Mouse (Mus musculus): Measurements from ENCODE around the gene Mpeg1. TPM values are rescaled to one million over a fixed set of nuclear protein-coding genes. Genes with fewer than 3 reads are reported as not detected.

Gene Mpeg1
- polyA plus RNA-seq, 1 experiment from 2014 or later, result 0.19 TPM

- DNase-seq (ENCODE audit: low read depth, low spot score) (no peak), ATAC-seq (no peak)
- POLR2A ChIA-PET, result no interaction called here
- in situ Hi-C loops (cut with MboI; ENCODE audit: low pct_unique_long_range_greater_than_20kb), result loop anchor here (5.0 kb wide), 3 partner anchors 78 to 382 kb away; no protein-coding TSS in a partner anchor
- CTCF ChIA-PET, result no interaction called here
- peaks cover 31% of the 10 kb centered on the region for H3K27me3 ChIP-seq
- TF ChIP-seq CTCF (IDR thresholded peaks at IDR 0.05), result no peak
These were observed 54.0 kb downstream of the Mpeg1 start for GRCm38 (mm10) chr19:12514621-12515020.

Other genes with a start within 250 kb of the Mpeg1 start
- gene Olfr1432, start 228.2 kb upstream of the Mpeg1 start, polyA plus RNA-seq (2021), result not detected
- gene Olfr262, start 219.1 kb upstream of the Mpeg1 start, polyA plus RNA-seq (2021), result not detected
- not detected for gene Olfr235, start 199.7 kb upstream of the Mpeg1 start, polyA plus RNA-seq (2021)
- gene Olfr1434, start 180.9 kb upstream of the Mpeg1 start, polyA plus RNA-seq (2021), result not detected
- not detected for gene Olfr1436, start 161.6 kb upstream of the Mpeg1 start, polyA plus RNA-seq (2021)
- not detected for gene Olfr1437, start 135.7 kb upstream of the Mpeg1 start, polyA plus RNA-seq (2021)
- not detected for gene Olfr1438-ps1, start 124.9 kb upstream of the Mpeg1 start, polyA plus RNA-seq (2021)
- not detected for gene Olfr1440, start 73.5 kb upstream of the Mpeg1 start, polyA plus RNA-seq (2021)
- not detected for gene Olfr1441, start 43.3 kb upstream of the Mpeg1 start, polyA plus RNA-seq (2021)
- not detected for gene Pfpl, start 32.9 kb upstream of the Mpeg1 start, polyA plus RNA-seq (2021)
- gene Dtx4, start 40.7 kb downstream of the Mpeg1 start, polyA plus RNA-seq (2021), result 36.4 TPM
- gene Fam111a, start 85.0 kb downstream of the Mpeg1 start, polyA plus RNA-seq (2021), result 0.01 TPM
- 0.04 TPM for gene Gm4952, start 139.2 kb downstream of the Mpeg1 start, polyA plus RNA-seq (2021)
- 0.64 TPM for gene Glyat, start 172.5 kb downstream of the Mpeg1 start, polyA plus RNA-seq (2021)
- gene Olfr1442, start 209.7 kb downstream of the Mpeg1 start, polyA plus RNA-seq (2021), result not detected
- not detected for gene Olfr1443, start 217.3 kb downstream of the Mpeg1 start, polyA plus RNA-seq (2021)
- 0.81 TPM for gene Keg1, start 235.0 kb downstream of the Mpeg1 start, polyA plus RNA-seq (2021)

Data from Patski (cell line).